Mouse (Mus musculus): ENCODE measurements at regions not wholly inside any gene's neighbourhood (a gene's known extent, or its start where the extent isn't known, plus 50 kb on each side); places are given as distances from the start of the nearest gene placed in this dataset.

- DNase-seq = no peak
- intact Hi-C loops (cut with DNase I) = no loop called here
These were observed 124.6 kb downstream of the Ugt8a start for GRCm38 (mm10) chr3:125813798-125814197.

DNA sequence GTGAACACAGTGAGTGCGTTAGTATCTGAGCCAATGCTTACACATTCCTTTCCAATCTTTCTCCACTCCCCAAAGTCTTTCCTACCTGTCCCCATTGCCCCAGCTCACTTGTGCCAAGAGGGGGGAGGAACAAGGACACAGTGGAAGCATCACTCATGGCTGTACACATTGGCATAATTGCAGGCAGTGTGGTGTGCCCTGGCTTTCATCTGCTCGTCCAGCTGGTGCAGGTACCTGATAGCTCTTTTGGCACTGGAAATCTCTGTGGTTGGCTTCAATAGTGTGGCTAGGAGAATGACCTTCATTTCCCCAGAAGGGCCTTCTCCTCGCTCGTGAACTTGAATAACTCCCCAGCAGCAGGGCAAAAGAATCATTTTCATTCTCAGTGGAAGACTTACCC is 125.6 kb downstream of the Ugt8a start:
- intact Hi-C loops (cut with DNase I) = no loop called here
- DNase-seq = peak; percentile 42

- DNase-seq = peak; percentile 1
- intact Hi-C loops (cut with DNase I) = no loop called here
These were observed 143.8 kb downstream of the Ugt8a start for GRCm38 (mm10) chr3:125794606-125795005.

GRCm38 (mm10) chr3:125781357-125781756 is 157.1 kb downstream of the Ugt8a start:
- intact Hi-C loops (cut with DNase I) = no loop called here

DNA sequence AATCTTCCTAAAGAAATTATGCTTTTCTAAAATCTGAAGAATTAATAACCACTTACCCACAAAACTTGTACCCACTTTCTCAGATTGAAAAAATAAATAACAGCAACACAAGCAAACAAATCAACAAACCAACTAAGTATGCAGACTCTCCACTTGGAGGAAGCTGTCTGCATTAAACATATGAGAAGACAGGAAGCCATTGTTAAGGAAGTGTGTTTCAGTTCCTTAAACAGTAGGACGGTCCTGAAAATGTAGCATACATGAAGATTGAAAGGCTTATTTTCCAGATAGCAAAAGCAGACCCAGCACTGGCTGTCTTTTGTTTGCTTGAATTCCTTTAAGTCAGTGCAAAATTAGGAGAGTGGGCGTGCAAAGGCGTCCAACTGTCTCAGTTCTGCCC is 158.2 kb downstream of the Ugt8a start:
- no peak for DNase-seq

More at GRCm38 (mm10) chr3:125781357-125781756, 157.1 kb downstream of the Ugt8a start:
- no peak for DNase-seq

More for the DNA sequence above, 158.2 kb downstream of the Ugt8a start:
- intact Hi-C loops (cut with DNase I) = no loop called here
